Mouse (Mus musculus) heart, postnatal 0 days (tissue): ENCODE measurements at regions not wholly inside any gene's neighbourhood (a gene's known extent, or its start where the extent isn't known, plus 50 kb on each side); places are given as distances from the start of the nearest gene placed in this dataset.

Experiments used
- CTCF ChIP-seq: IDR thresholded peaks from 2 replicates; pipeline ENCODE4 v1.5.1; 2016; ENCODE audit warnings: antibody characterized with exemption, control low read depth, low read depth
- EP300 ChIP-seq: IDR thresholded peaks from 2 replicates; pipeline ENCODE4 v1.6.1; 2016; ENCODE audit warnings: antibody characterized with exemption, low read depth

GRCm38 (mm10) chr10:70713306-70713705 lies 57.5 kb upstream of the Phyhipl start:
- TF ChIP-seq CTCF (no peak), EP300 (no peak)
